8 mouse cellular contexts compared by ENCODE assay signal in the genomic region with DNA sequence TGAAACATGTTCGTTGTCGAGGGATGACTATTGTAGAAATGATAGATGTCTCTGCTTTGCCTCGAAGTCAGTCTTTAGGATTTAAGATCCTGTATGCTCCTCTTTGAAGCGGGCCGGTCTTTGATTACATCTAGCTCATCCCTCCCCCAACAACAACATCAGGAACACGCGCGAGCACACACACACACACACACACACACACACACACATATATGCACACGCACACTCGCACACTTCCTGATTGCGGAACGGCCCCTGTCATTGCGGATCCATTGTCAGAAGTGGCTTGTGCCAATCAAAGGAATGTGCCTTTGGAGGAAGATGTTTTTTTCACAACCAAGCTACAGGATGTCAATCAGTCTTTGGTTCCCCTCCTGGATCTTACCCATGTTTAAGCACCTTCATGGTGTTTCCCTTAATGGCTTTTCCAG. TPM values are rescaled to one million over a fixed set of nuclear protein-coding genes. Genes with fewer than 3 reads are reported as not detected.
DNase-seq lines count a peak whose midpoint lies in the region; ATAC-seq and TF ChIP-seq lines count a peak whose summit lies in the region.

No protein-coding gene starts in this region.

- TF ChIP-seq CTCF in kidney, adult 2 months (conservative IDR thresholded peaks at IDR 0.05; ENCODE audit: insufficient read depth, insufficient read length, low read depth, low read length), result no peak

- H3K9me3 ChIP-seq in heart, embryonic 13.5 days, result no peaks in the 10 kb centered on the region
- H3K9me3 ChIP-seq in liver, embryonic 12.5 days (replicated peaks), result no peaks in the 10 kb centered on the region

- no peaks in the 10 kb centered on the region for H3K36me3 ChIP-seq in kidney, adult 2 months (ENCODE audit: control insufficient read depth, insufficient read depth, low read length)
- no peaks in the 10 kb centered on the region for H3K36me3 ChIP-seq in heart, embryonic 13.5 days
- H3K36me3 ChIP-seq in liver, embryonic 12.5 days, result no peaks in the 10 kb centered on the region

- no peaks in the 10 kb centered on the region for H3K27me3 ChIP-seq in kidney, adult 2 months (replicated peaks; ENCODE audit: control insufficient read depth, insufficient read depth, low read length)
- H3K27me3 ChIP-seq in heart, embryonic 13.5 days (replicated peaks), result no peaks in the 10 kb centered on the region
- H3K27me3 ChIP-seq in liver, embryonic 12.5 days (replicated peaks), result no peaks in the 10 kb centered on the region

- 6% methylated on average over 13 of the region's 13 CpGs for WGBS in kidney, adult 2 months
- WGBS in heart, embryonic 13.5 days, result 3% methylated on average over 13 of the region's 13 CpGs
- WGBS in liver, embryonic 12.5 days (ENCODE audit: insufficient replicate concordance), result 2% methylated on average over 13 of the region's 13 CpGs

- peak overlapping the region; percentile 98 for H3K9ac ChIP-seq in heart, embryonic 13.5 days
- peak overlapping the region; percentile 98 for H3K9ac ChIP-seq in liver, embryonic 12.5 days

- no peak for ATAC-seq in heart, embryonic 13.5 days (ENCODE audit: extremely low read depth, insufficient number of reproducible peaks, low FRiP score, low TSS enrichment)
- no peak for ATAC-seq in liver, embryonic 12.5 days
- peak; percentile 63 for ATAC-seq in monocyte, adult 5-6 weeks (replicated peaks; ENCODE audit: insufficient number of reproducible peaks, low FRiP score, low TSS enrichment, poor library complexity, severe bottlenecking)

- H3K4me1 ChIP-seq in kidney, adult 2 months (ENCODE audit: control insufficient read depth, insufficient read depth, low read length), result peaks cover 12% of the 10 kb centered on the region; the same call in 1 of the 2 replicates
- H3K4me1 ChIP-seq in heart, embryonic 13.5 days, result peaks cover 32% of the 10 kb centered on the region
- H3K4me1 ChIP-seq in liver, embryonic 12.5 days, result peaks cover 57% of the 10 kb centered on the region

- H3K4me2 ChIP-seq in heart, embryonic 13.5 days, result peak overlapping the region; percentile 97
- peak overlapping the region; percentile 95 for H3K4me2 ChIP-seq in liver, embryonic 12.5 days

- no peak for TF ChIP-seq POLR2A in kidney, adult 2 months (IDR thresholded peaks at IDR 0.05; ENCODE audit: low read depth, low read length)

- no peak overlapping the region for H3K27ac ChIP-seq in kidney, adult 2 months (ENCODE audit: insufficient read depth, low read depth, low read length)
- H3K27ac ChIP-seq in heart, embryonic 13.5 days (replicated peaks), result peak overlapping the region; percentile 94
- peak overlapping the region; percentile 97 for H3K27ac ChIP-seq in liver, embryonic 12.5 days

- peak; percentile 28 for DNase-seq in kidney, adult 2 months
- no peak for DNase-seq in kidney, adult 9 months
- peak; percentile 43 for DNase-seq in NIH3T3 (ENCODE audit: low read depth)
- DNase-seq in frontal cortex, adult 2 months (ENCODE audit: extremely low spot score in 1 of 2, low spot score in 1 of 2), result no peak
- DNase-seq in cerebellum, postnatal 4 days (ENCODE audit: low spot score in 2 of 2), result no peak

- H3K4me3 ChIP-seq in kidney, adult 2 months (ENCODE audit: insufficient read depth, low read depth, low read length), result peak overlapping the region; percentile 62
- H3K4me3 ChIP-seq in heart, embryonic 13.5 days, result peak overlapping the region; percentile 97
- H3K4me3 ChIP-seq in liver, embryonic 12.5 days, result peak overlapping the region; percentile 81

RNA-seq across cellular contexts. Expression of a gene that starts 1.4 kb away (rescaled TPM):
- 10.9 and 11.4 TPM in 2 replicates for polyA plus RNA-seq in kidney, adult 2 months (2012; rRNA removed)
- 10.0 and 13.0 TPM in 2 replicates for polyA plus RNA-seq in heart, embryonic 13.5 days (2015; fragmentation: Nextera tagmentation; extraction: Ambion mirVana)
- 8.9 TPM in 2 replicates for polyA plus RNA-seq in liver, embryonic 12.5 days (2016; fragmentation: Nextera tagmentation; extraction: Ambion mirVana)
- total RNA-seq in monocyte, adult 5-6 weeks (2017), result 15.2 to 48.6 TPM (median 24.2 TPM) in 3 replicates
- polyA plus RNA-seq in frontal cortex, adult 2 months (2012; rRNA removed), result 25.3 and 26.1 TPM in 2 replicates

RNA-seq across cellular contexts. Expression of a gene that starts 9.6 kb away (rescaled TPM):
- 0.03 and 0.07 TPM in 2 replicates for polyA plus RNA-seq in kidney, adult 2 months (2012; rRNA removed)
- polyA plus RNA-seq in heart, embryonic 13.5 days (2015; fragmentation: Nextera tagmentation; extraction: Ambion mirVana), result 0.51 and 0.78 TPM in 2 replicates
- 0.62 and 0.65 TPM in 2 replicates for polyA plus RNA-seq in liver, embryonic 12.5 days (2016; fragmentation: Nextera tagmentation; extraction: Ambion mirVana)
- 2.5 to 6.1 TPM (median 5.2 TPM) in 3 replicates for total RNA-seq in monocyte, adult 5-6 weeks (2017)
- 0.52 and 0.55 TPM in 2 replicates for polyA plus RNA-seq in frontal cortex, adult 2 months (2012; rRNA removed)

RNA-seq across cellular contexts. Expression of a gene that starts 47.1 kb away (rescaled TPM):
- 258 and 296 TPM in 2 replicates for polyA plus RNA-seq in kidney, adult 2 months (2012; rRNA removed)
- polyA plus RNA-seq in heart, embryonic 13.5 days (2015; fragmentation: Nextera tagmentation; extraction: Ambion mirVana), result 241 and 267 TPM in 2 replicates
- polyA plus RNA-seq in liver, embryonic 12.5 days (2016; fragmentation: Nextera tagmentation; extraction: Ambion mirVana), result 205 and 206 TPM in 2 replicates
- total RNA-seq in monocyte, adult 5-6 weeks (2017), result 31.8 to 48.7 TPM (median 44.4 TPM) in 3 replicates
- 120 and 143 TPM in 2 replicates for polyA plus RNA-seq in frontal cortex, adult 2 months (2012; rRNA removed)

Comparison
In these comparisons a context has a peak if more than half of its experiments do, and no peak if none do; other contexts are left out.
1. DNase-seq: peak in kidney, adult 2 months (single experiment) and NIH3T3 (single experiment); none in kidney, adult 9 months (single experiment), frontal cortex, adult 2 months (0 of 2) and cerebellum, postnatal 4 days (0 of 2).
2. Peak in every context shown above with its lines, with median percentiles within 50 percentile points of each other: H3K4me3 ChIP-seq.